Mouse (Mus musculus) E14TG2a.4 (cell line): ENCODE measurements around the gene Gm867.

Experiments
- CTCF ChIP-seq: conservative IDR thresholded peaks from 2 replicates; pipeline ENCODE4 v1.5.1; 2014; ENCODE audit warnings: low read length
- NANOG ChIP-seq: IDR thresholded peaks from 2 replicates; pipeline ENCODE4 v1.6.1; 2014; ENCODE audit warnings: borderline replicate concordance, low read length, mixed read lengths
- POU5F1 ChIP-seq: IDR thresholded peaks from 2 replicates; pipeline ENCODE4 v1.6.1; 2014; ENCODE audit warnings: low read length, borderline replicate concordance

DNA sequence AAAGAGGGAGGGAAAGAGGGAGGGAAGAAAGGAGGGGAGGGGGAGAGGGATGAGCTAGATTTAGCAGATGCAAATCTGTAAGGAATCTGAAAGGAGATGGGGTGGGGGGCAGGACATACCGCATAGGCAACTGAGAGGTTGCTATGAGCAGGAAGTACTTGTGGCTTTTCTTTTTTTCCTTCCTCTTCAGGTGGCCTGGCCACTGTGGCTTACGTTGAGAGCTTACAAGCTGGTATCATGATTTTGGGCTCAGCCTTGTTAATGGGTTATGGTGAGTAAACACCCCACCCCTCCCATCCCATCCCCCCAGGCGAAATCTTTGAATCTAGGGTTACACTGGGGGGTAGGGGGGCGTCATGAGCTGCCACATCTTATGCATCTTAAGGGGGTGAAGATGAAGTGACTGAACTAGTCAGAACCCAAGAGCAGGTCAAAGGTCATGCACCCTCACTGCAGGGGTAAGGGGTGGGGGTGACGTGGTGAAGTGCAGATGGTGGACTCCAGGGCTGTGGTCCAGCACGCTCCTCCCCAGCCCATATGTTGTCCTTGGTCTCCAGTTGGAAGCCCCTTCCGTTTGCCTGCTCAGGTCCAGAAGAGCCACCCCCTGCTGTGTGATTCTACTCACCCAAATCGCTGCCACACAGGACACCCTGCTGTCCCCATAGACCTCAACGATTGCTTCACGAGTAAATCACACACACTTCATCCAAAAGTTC is 37.8 kb upstream of the Gm867 start:
- TF ChIP-seq CTCF (no peak), NANOG (no peak), POU5F1 (no peak)
